Mouse (Mus musculus) neural tube, embryonic 11.5 days (tissue): ENCODE data around the gene Flt3l. TPM values are rescaled to one million over a fixed set of nuclear protein-coding genes. Genes with fewer than 3 reads are reported as not detected.
"Not testable (repeated sequence)": the region's sequence is repeated elsewhere in the genome, so short reads cannot be mapped to it uniquely, and the experiment has no call there.

Experiments
- ATAC-seq: fragments of 200-750 bp; cut with Nextera tagmentation; 2 replicates; pipeline ENCODE4 v1.8.0; 2017; ENCODE audit warnings: moderate number of reproducible peaks, mild to moderate bottlenecking, moderate TSS enrichment, moderate library complexity; ENCODE audit not compliant: insufficient read depth, low FRiP score, low TSS enrichment
- DNase-seq: peaks from one replicate; pipeline ENCODE4 v3.0.0-alpha.2; 2015; ENCODE audit warnings: low spot score
- H3K27ac ChIP-seq: fragments of 300-500 bp; sonication (generic); 2 replicates; pipeline ENCODE4 v1.5.1; 2014; ENCODE audit warnings: low read depth, mild to moderate bottlenecking, low read length
- H3K27me3 ChIP-seq: fragments of 300-500 bp; sonication (generic); 2 replicates; pipeline ENCODE4 v1.6.1; 2014; ENCODE audit warnings: mild to moderate bottlenecking, low read length, mixed read lengths; ENCODE audit not compliant: control insufficient read depth, insufficient read depth
- H3K36me3 ChIP-seq: fragments of 300-500 bp; sonication (generic); 2 replicates; pipeline ENCODE4 v1.6.1; 2014; ENCODE audit warnings: mild to moderate bottlenecking, low read length, moderate library complexity, mixed read lengths; ENCODE audit not compliant: control insufficient read depth, insufficient read depth
- H3K4me1 ChIP-seq: fragments of 300-500 bp; sonication (generic); 2 replicates; pipeline ENCODE4 v1.6.1; 2014; ENCODE audit warnings: low read length, mixed read lengths; ENCODE audit not compliant: control insufficient read depth, insufficient read depth
- H3K4me2 ChIP-seq: fragments of 300-500 bp; sonication (generic); 2 replicates; pipeline ENCODE4 v1.6.1; 2014; ENCODE audit warnings: low read depth, mild to moderate bottlenecking, moderate library complexity
- H3K4me3 ChIP-seq: fragments of 300-500 bp; sonication (generic); 2 replicates; pipeline ENCODE4 v1.5.1; 2014; ENCODE audit warnings: low read depth, low read length
- H3K9ac ChIP-seq: fragments of 300-500 bp; sonication (generic); 2 replicates; pipeline ENCODE4 v1.6.1; 2014; ENCODE audit warnings: mild to moderate bottlenecking, low read length
- H3K9me3 ChIP-seq: fragments of 300-500 bp; sonication (generic); 2 replicates; pipeline ENCODE4 v1.6.1; 2016; ENCODE audit warnings: low read length; ENCODE audit not compliant: control insufficient read depth
- WGBS: fragments of 180-500 bp; shearing (Covaris S2); extraction: QIAGEN DNeasy Blood & Tissue Kit; methylation state at CpG from one replicate; pipeline ENCODE4 v1.1.7; 2014; 5-methylcytosine and 5-hydroxymethylcytosine counted together
- polyA plus RNA-seq: library from polyadenylated mRNA; unstranded; fragments of >200 nt; fragmentation: Nextera tagmentation; extraction: Ambion mirVana; gene quantifications from 2 replicates; pipeline ENCODE4 v1.2.1, GENCODE M21; 2014

Flt3l gene
- polyA plus RNA-seq, 1 experiment from 2014 or later, result 0.76 TPM

GRCm38 (mm10) chr7:45153586-45153985 is 17.4 kb upstream of the Flt3l start:
- Histone ChIP-seq H3K27ac (peak overlapping the region; percentile 50), H3K27me3 (no peaks in the 10 kb centered on the region), H3K4me3 (peak overlapping the region; percentile 55), H3K9ac (peak overlapping the region; percentile 77), H3K9me3 (no peaks in the 10 kb centered on the region), H3K36me3 (no peaks in the 10 kb centered on the region), H3K4me1 (peaks cover 5% of the 10 kb centered on the region), H3K4me2 (peak overlapping the region; percentile 81)
- ATAC-seq (no peak), DNase-seq (no peak)
- 5% methylated on average over 5 of the region's 5 CpGs for WGBS

GRCm38 (mm10) chr7:45153052-45153451 is 16.8 kb upstream of the Flt3l start:
- not testable (repeated sequence) for H3K27ac ChIP-seq, H3K27me3 ChIP-seq, DNase-seq, H3K36me3 ChIP-seq, H3K4me2 ChIP-seq, H3K4me1 ChIP-seq, ATAC-seq, H3K9me3 ChIP-seq, H3K9ac ChIP-seq
- H3K4me3 ChIP-seq, result peak overlapping the region; percentile 55
- 86% methylated on average over 2 of the region's 2 CpGs for WGBS

- no peaks in the 10 kb centered on the region for H3K27me3 ChIP-seq
- no peak overlapping the region for H3K27ac ChIP-seq
- ATAC-seq (no peak), DNase-seq (no peak)
- no peaks in the 10 kb centered on the region for H3K9me3 ChIP-seq
- no peak overlapping the region for H3K4me3 ChIP-seq
- no peak overlapping the region for H3K9ac ChIP-seq
- peaks cover 2% of the 10 kb centered on the region; the same call in 1 of the 2 replicates for H3K36me3 ChIP-seq
- peaks cover 5% of the 10 kb centered on the region for H3K4me1 ChIP-seq
- H3K4me2 ChIP-seq, result no peak overlapping the region
- WGBS, result 57% methylated on average over 11 of the region's 11 CpGs
Observed at GRCm38 (mm10) chr7:45151303-45151702, 15.1 kb upstream of the Flt3l start.

- Histone ChIP-seq H3K4me3 (no peak overlapping the region), H3K27ac (no peak overlapping the region), H3K9me3 (no peaks in the 10 kb centered on the region), H3K27me3 (no peaks in the 10 kb centered on the region), H3K4me2 (no peak overlapping the region), H3K4me1 (peaks cover 5% of the 10 kb centered on the region), H3K9ac (no peak overlapping the region), H3K36me3 (peaks cover 2% of the 10 kb centered on the region; the same call in 1 of the 2 replicates)
- WGBS, result 60% methylated on average over 4 of the region's 4 CpGs
- ATAC-seq (no peak), DNase-seq (no peak)
Observed at GRCm38 (mm10) chr7:45150321-45150720, 14.1 kb upstream of the Flt3l start.

GRCm38 (mm10) chr7:45149545-45149944 is 13.3 kb upstream of the Flt3l start:
- H3K27ac ChIP-seq, result no peak overlapping the region
- no peak overlapping the region for H3K4me3 ChIP-seq
- DNase-seq (no peak), ATAC-seq (no peak)
- no peak overlapping the region for H3K4me2 ChIP-seq
- peaks cover 2% of the 10 kb centered on the region; the same call in 1 of the 2 replicates for H3K36me3 ChIP-seq
- H3K9ac ChIP-seq, result no peak overlapping the region
- H3K4me1 ChIP-seq, result peaks cover 5% of the 10 kb centered on the region
- no peaks in the 10 kb centered on the region for H3K9me3 ChIP-seq
- 41% methylated on average over 6 of the region's 6 CpGs for WGBS
- H3K27me3 ChIP-seq, result no peaks in the 10 kb centered on the region

- Histone ChIP-seq H3K9ac (no peak overlapping the region; the same call in 1 of the 2 replicates), H3K27ac (no peak overlapping the region), H3K36me3 (peaks cover 2% of the 10 kb centered on the region; the same call in 1 of the 2 replicates), H3K4me2 (no peak overlapping the region), H3K4me3 (no peak overlapping the region), H3K4me1 (peaks cover 4% of the 10 kb centered on the region), H3K9me3 (no peaks in the 10 kb centered on the region), H3K27me3 (no peaks in the 10 kb centered on the region)
- 73% methylated on average over 4 of the region's 4 CpGs for WGBS
- DNase-seq, result no peak
- ATAC-seq, result no peak
Observed at GRCm38 (mm10) chr7:45148534-45149098, 12.4 kb upstream of the Flt3l start.

GRCm38 (mm10) chr7:45147899-45148298 is 11.7 kb upstream of the Flt3l start:
- Histone ChIP-seq H3K9ac (no peak overlapping the region), H3K4me3 (no peak overlapping the region), H3K4me1 (no peaks in the 10 kb centered on the region), H3K36me3 (peaks cover 3% of the 10 kb centered on the region; the same call in 1 of the 2 replicates), H3K27me3 (no peaks in the 10 kb centered on the region), H3K9me3 (no peaks in the 10 kb centered on the region), H3K27ac (no peak overlapping the region), H3K4me2 (no peak overlapping the region)
- WGBS, result 85% methylated on average over 11 of the region's 11 CpGs
- ATAC-seq (no peak), DNase-seq (no peak)

GRCm38 (mm10) chr7:45147267-45147666 is 11.0 kb upstream of the Flt3l start:
- Histone ChIP-seq H3K27ac (no peak overlapping the region), H3K9me3 (no peaks in the 10 kb centered on the region), H3K4me2 (no peak overlapping the region), H3K4me1 (no peaks in the 10 kb centered on the region), H3K4me3 (no peak overlapping the region), H3K36me3 (peaks cover 6% of the 10 kb centered on the region; the same call in 1 of the 2 replicates), H3K27me3 (no peaks in the 10 kb centered on the region), H3K9ac (no peak overlapping the region)
- whole genome bisulfite sequencing, result 96% methylated on average over 11 of the region's 11 CpGs
- DNase-seq (no peak), ATAC-seq (no peak)

- Histone ChIP-seq H3K4me3 (no peak overlapping the region), H3K36me3 (peaks cover 6% of the 10 kb centered on the region; the same call in 1 of the 2 replicates), H3K4me2 (no peak overlapping the region), H3K9me3 (no peaks in the 10 kb centered on the region), H3K27ac (no peak overlapping the region), H3K9ac (no peak overlapping the region), H3K4me1 (no peaks in the 10 kb centered on the region), H3K27me3 (no peaks in the 10 kb centered on the region)
- ATAC-seq, result no peak
- 94% methylated on average over 8 of the region's 8 CpGs for WGBS
- no peak for DNase-seq
Observed at GRCm38 (mm10) chr7:45145460-45145859, 9.2 kb upstream of the Flt3l start.
